Mouse (Mus musculus) intestine, embryonic 16.5 days (tissue): Measurements from ENCODE around the gene 6030445D17Rik. TPM values are rescaled to one million over a fixed set of nuclear protein-coding genes. Genes with fewer than 3 reads are reported as not detected.
A peak's percentile ranks its signal among the peaks of the same experiment; 100 is the strongest.

Source experiments
- ATAC-seq: fragments of 200-750 bp; cut with Nextera tagmentation; 2 replicates; pipeline ENCODE4 v1.8.0; 2017; ENCODE audit warnings: moderate TSS enrichment, moderate library complexity
- H3K27ac ChIP-seq: fragments of 300-500 bp; sonication (generic); 2 replicates; pipeline ENCODE4 v1.5.1; 2014; ENCODE audit warnings: mild to moderate bottlenecking, low read length
- H3K27me3 ChIP-seq: fragments of 300-500 bp; sonication (generic); replicated peaks from 2 replicates; pipeline ENCODE4 v1.6.1; 2014; ENCODE audit warnings: low read length, control low read depth, mixed read lengths; ENCODE audit not compliant: control insufficient read depth, insufficient read depth
- H3K36me3 ChIP-seq: fragments of 300-500 bp; sonication (generic); 2 replicates; pipeline ENCODE4 v1.6.1; 2014; ENCODE audit warnings: low read length, control low read depth; ENCODE audit not compliant: control insufficient read depth, insufficient read depth
- H3K4me1 ChIP-seq: fragments of 300-500 bp; sonication (generic); 2 replicates; pipeline ENCODE4 v1.6.1; 2014; ENCODE audit warnings: low read length, control low read depth, mixed read lengths; ENCODE audit not compliant: control insufficient read depth, insufficient read depth
- H3K4me2 ChIP-seq: fragments of 300-500 bp; sonication (generic); 2 replicates; pipeline ENCODE4 v1.6.1; 2014; ENCODE audit warnings: low read depth, low read length, control low read depth
- H3K4me3 ChIP-seq: fragments of 300-500 bp; sonication (generic); 2 replicates; pipeline ENCODE4 v1.5.1; 2014; ENCODE audit warnings: mild to moderate bottlenecking, low read length
- H3K9ac ChIP-seq: fragments of 300-500 bp; sonication (generic); 2 replicates; pipeline ENCODE4 v1.6.1; 2014; ENCODE audit warnings: low read depth, low read length
- H3K9me3 ChIP-seq: fragments of 300-500 bp; sonication (generic); 2 replicates; pipeline ENCODE4 v1.6.1; 2016; ENCODE audit warnings: low read length, control low read depth; ENCODE audit not compliant: control insufficient read depth
- WGBS: fragments of 180-500 bp; shearing (Covaris S2); extraction: QIAGEN DNeasy Blood & Tissue Kit; methylation state at CpG from one replicate; pipeline ENCODE4 v1.1.7; 2014; 5-methylcytosine and 5-hydroxymethylcytosine counted together
- polyA plus RNA-seq: library from polyadenylated mRNA; unstranded; fragments of >200 nt; fragmentation: Nextera tagmentation; extraction: Ambion mirVana; gene quantifications from 2 replicates; pipeline ENCODE4 v1.2.1, GENCODE M21; 2015

6030445D17Rik gene
- polyA plus RNA-seq, result 0.27 and 0.50 TPM in 2 replicates

DNA sequence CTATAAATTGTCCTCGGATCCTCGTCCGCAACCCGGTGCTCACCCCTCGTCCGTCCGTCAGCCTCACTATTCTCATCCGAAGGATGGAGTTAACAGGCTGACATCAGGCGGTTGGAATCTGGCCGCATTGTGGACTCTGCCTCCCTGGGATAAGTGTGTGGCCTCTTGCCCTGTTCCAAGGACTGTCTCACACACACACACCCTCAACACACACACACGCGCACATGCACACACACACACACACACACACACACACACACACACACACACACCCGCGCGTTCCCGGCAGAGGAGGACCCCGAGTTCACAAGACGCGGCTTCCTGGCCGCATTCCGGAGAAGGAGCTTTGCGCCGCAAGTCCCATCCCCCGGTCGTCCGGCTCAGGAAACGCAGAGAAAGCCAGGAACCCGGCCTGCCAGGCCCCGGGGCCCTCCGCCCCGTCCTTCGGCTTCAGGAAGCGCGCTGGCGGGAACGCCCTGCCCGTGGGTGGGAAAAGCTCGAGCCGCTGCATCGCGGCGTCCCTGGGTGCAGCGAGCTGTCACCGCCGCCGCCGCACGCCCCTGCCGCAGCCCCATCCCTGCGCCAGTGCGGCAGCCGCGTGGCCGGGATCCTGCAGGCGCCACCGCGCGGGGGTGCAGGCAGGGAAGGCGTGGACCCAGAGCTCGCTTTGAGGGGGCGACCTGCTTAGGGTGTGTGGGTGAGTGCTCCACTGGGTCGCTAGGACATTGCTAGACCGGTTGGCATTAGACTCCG lies at the start of gene 6030445D17Rik:
TSS of gene 6030445D17Rik (plus strand) at position 165 of the 753 bp plus-strand sequence.
- Histone ChIP-seq H3K4me2 (peak within 1 kb of the TSS; percentile 94), H3K9me3 (no peaks in the 10 kb centered on the region), H3K27ac (peak within 1 kb of the TSS; percentile 93), H3K36me3 (no peaks in the 10 kb centered on the region), H3K9ac (peak within 1 kb of the TSS; percentile 81), H3K4me3 (peak within 1 kb of the TSS; percentile 75), H3K4me1 (peaks cover 21% of the 10 kb centered on the region), H3K27me3 (no peaks in the 10 kb centered on the region)
- under 1% methylated on average over 59 of the region's 64 CpGs for WGBS
- ATAC-seq, result peak; percentile 87

- H3K4me3 ChIP-seq, result no peak overlapping the region
- WGBS, result 80% methylated on average over 9 of the region's 9 CpGs
- H3K9me3 ChIP-seq, result no peaks in the 10 kb centered on the region
- no peak overlapping the region for H3K4me2 ChIP-seq
- H3K27me3 ChIP-seq, result no peaks in the 10 kb centered on the region; the same call in 1 of the 2 replicates
- no peak overlapping the region for H3K9ac ChIP-seq
- H3K27ac ChIP-seq, result no peak overlapping the region
- no peak for ATAC-seq
- no peaks in the 10 kb centered on the region for H3K4me1 ChIP-seq
- no peaks in the 10 kb centered on the region for H3K36me3 ChIP-seq
Measured at GRCm38 (mm10) chr4:136415477-136415876, 46.6 kb upstream of the 6030445D17Rik start.

GRCm38 (mm10) chr4:136418962-136419361 lies 43.1 kb upstream of the 6030445D17Rik start:
- no peak overlapping the region for H3K4me3 ChIP-seq
- no peak overlapping the region for H3K27ac ChIP-seq
- H3K9me3 ChIP-seq, result no peaks in the 10 kb centered on the region
- H3K9ac ChIP-seq, result no peak overlapping the region
- H3K27me3 ChIP-seq, result peaks cover 9% of the 10 kb centered on the region
- ATAC-seq, result no peak
- H3K4me2 ChIP-seq, result no peak overlapping the region
- H3K36me3 ChIP-seq, result no peaks in the 10 kb centered on the region
- H3K4me1 ChIP-seq, result peaks cover under 1% of the 10 kb centered on the region; the same call in 1 of the 2 replicates
- 19% methylated on average over 11 of the region's 11 CpGs for WGBS

DNA sequence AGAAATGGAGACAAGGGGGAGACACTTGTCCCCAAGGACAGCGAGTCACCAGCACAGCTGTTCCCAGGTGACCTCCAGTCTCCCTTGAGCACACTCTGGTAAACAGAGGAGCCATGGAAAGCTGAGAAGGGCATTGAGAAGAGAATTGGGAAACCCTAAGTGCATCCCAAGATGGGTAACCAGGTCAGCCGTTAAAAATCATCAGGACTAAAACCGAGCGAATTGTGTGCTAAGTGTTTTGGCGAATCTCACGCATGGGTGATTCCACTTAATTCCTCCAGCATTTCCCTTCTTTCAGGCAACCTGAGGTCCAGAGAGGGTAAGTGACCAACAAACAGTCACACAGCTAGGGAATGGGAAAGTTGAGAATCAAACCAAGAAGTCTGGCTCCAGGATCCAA lies 42.7 kb upstream of the 6030445D17Rik start:
- Histone ChIP-seq H3K36me3 (no peaks in the 10 kb centered on the region), H3K27ac (no peak overlapping the region), H3K4me1 (peaks cover 5% of the 10 kb centered on the region), H3K4me2 (no peak overlapping the region), H3K4me3 (no peak overlapping the region), H3K9ac (no peak overlapping the region), H3K27me3 (peaks cover 12% of the 10 kb centered on the region), H3K9me3 (no peaks in the 10 kb centered on the region)
- WGBS, result 73% methylated on average over 6 of the region's 6 CpGs
- ATAC-seq, result no peak

GRCm38 (mm10) chr4:136423224-136423623 lies 38.8 kb upstream of the 6030445D17Rik start, which contains the start of gene Htr1d:
Htr1d (plus strand) TSS chr4:136423524.
- Histone ChIP-seq H3K4me2 (peak within 1 kb of the TSS; percentile 94), H3K36me3 (no peaks in the 10 kb centered on the region), H3K9me3 (no peaks in the 10 kb centered on the region), H3K27ac (no peak within 1 kb of the TSS), H3K4me3 (peak within 1 kb of the TSS; percentile 57), H3K9ac (peak within 1 kb of the TSS; percentile 65), H3K27me3 (peaks cover 13% of the 10 kb centered on the region), H3K4me1 (peaks cover 7% of the 10 kb centered on the region)
- ATAC-seq, result no peak
- WGBS, result 63% methylated on average over 9 of the region's 9 CpGs

GRCm38 (mm10) chr4:136424120-136424999 lies 37.7 kb upstream of the 6030445D17Rik start:
- peak; percentile 59 for ATAC-seq
- Histone ChIP-seq H3K9me3 (no peaks in the 10 kb centered on the region), H3K4me2 (peak overlapping the region; percentile 94), H3K27me3 (peaks cover 13% of the 10 kb centered on the region), H3K27ac (no peak overlapping the region), H3K4me1 (peaks cover 7% of the 10 kb centered on the region), H3K4me3 (peak overlapping the region; percentile 57), H3K9ac (peak overlapping the region; percentile 65), H3K36me3 (no peaks in the 10 kb centered on the region)
- WGBS, result 1% methylated on average over 67 of the region's 70 CpGs

GRCm38 (mm10) chr4:136425000-136425288 lies 37.1 kb upstream of the 6030445D17Rik start:
- WGBS, result 2% methylated on average over 15 of the region's 15 CpGs
- Histone ChIP-seq H3K27me3 (peaks cover 13% of the 10 kb centered on the region), H3K9ac (peak overlapping the region; percentile 65), H3K4me1 (peaks cover 7% of the 10 kb centered on the region), H3K36me3 (no peaks in the 10 kb centered on the region), H3K27ac (no peak overlapping the region), H3K4me3 (peak overlapping the region; percentile 57), H3K4me2 (peak overlapping the region; percentile 94), H3K9me3 (no peaks in the 10 kb centered on the region)
- ATAC-seq, result peak; percentile 37; the same call in 1 of the 2 replicates

DNA sequence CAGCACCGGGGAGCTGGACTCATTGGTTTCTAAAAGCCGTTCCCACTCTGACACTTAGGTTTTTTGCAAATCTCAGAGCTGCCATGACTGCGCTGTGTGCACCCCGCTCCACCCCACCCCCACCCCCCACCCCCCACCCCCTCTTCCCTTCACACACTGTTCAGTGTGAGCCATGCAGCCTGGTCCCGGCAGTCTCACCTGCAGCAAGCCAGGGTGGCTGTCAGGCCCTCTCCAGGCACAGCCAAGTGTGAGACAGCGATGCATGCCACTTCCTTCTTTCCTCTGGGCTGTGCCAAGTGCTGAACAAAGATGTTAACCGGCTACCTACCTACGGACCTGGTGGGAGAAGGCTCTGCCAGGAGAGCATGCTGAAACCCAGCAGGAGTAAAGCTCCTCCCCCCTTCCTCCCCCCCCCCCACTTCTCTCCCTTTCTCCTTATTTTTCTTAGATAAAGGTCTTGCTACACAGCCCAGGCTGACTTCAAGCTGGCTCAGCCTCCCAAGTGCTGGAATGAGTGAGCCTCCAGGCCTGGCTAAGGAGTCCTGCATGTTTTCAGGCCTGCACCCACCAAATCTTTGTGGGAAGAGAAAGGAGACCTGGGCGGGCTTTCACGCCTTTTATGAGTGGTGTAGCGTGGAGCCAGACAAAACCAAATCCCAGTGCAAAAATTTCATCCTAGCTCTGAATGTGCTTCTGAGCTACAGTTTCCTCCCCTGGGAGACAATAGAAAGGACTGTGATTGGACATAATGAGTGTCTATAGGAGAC lies 31.3 kb upstream of the 6030445D17Rik start:
- Histone ChIP-seq H3K9ac (no peak overlapping the region), H3K27ac (no peak overlapping the region), H3K9me3 (no peaks in the 10 kb centered on the region), H3K4me3 (no peak overlapping the region), H3K4me2 (no peak overlapping the region), H3K36me3 (no peaks in the 10 kb centered on the region), H3K27me3 (no peaks in the 10 kb centered on the region), H3K4me1 (no peaks in the 10 kb centered on the region)
- 0 out of 2 replicates have a peak, but pooled peaks have one; percentile 13 for ATAC-seq
- 55% methylated on average over 11 of the region's 11 CpGs for WGBS

DNA sequence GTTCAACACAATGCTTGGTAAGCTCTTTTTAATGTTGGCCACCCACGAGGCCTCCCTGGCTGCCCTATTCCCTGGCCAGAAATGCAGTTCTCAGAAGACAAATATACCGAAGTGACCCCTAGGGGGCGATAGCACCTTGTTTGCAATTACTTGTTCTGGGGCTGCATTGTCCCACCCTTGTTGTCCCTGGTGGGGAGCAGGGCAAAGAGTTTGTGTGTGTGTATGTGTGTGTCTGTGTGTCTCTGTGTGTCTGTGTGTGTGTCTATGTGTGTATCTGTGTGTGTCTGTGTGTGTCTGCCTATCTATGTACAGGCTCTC lies 30.7 kb upstream of the 6030445D17Rik start:
- H3K27ac ChIP-seq, result no peak overlapping the region
- no peak overlapping the region for H3K9ac ChIP-seq
- WGBS, result 6% methylated on average over 3 of the region's 3 CpGs
- no peak overlapping the region for H3K4me2 ChIP-seq
- no peaks in the 10 kb centered on the region for H3K27me3 ChIP-seq
- H3K4me3 ChIP-seq, result no peak overlapping the region
- H3K9me3 ChIP-seq, result no peaks in the 10 kb centered on the region
- H3K4me1 ChIP-seq, result no peaks in the 10 kb centered on the region
- ATAC-seq, result no peak
- H3K36me3 ChIP-seq, result no peaks in the 10 kb centered on the region
